Mouse (Mus musculus) neural tube, embryonic 13.5 days (tissue): ENCODE data around the gene Snx29. TPM values are rescaled to one million over a fixed set of nuclear protein-coding genes. Genes with fewer than 3 reads are reported as not detected.
"Not testable (repeated sequence)": the region's sequence is repeated elsewhere in the genome, so short reads cannot be mapped to it uniquely, and the experiment has no call there.

Experiments used
- ATAC-seq: fragments of 200-750 bp; cut with Nextera tagmentation; 2 replicates; pipeline ENCODE4 v1.8.0; 2017; ENCODE audit warnings: low read depth, mild to moderate bottlenecking, moderate TSS enrichment, moderate library complexity
- H3K27ac ChIP-seq: fragments of 300-500 bp; sonication (generic); replicated peaks from 2 replicates; pipeline ENCODE4 v1.5.1; 2015; ENCODE audit warnings: moderate library complexity, mild to moderate bottlenecking, inconsistent platforms
- H3K27me3 ChIP-seq: fragments of 300-500 bp; sonication (generic); 2 replicates; pipeline ENCODE4 v1.6.1; 2015; ENCODE audit warnings: mild to moderate bottlenecking, inconsistent platforms
- H3K36me3 ChIP-seq: fragments of 300-500 bp; sonication (generic); 2 replicates; pipeline ENCODE4 v1.6.1; 2015; ENCODE audit warnings: mild to moderate bottlenecking, inconsistent platforms
- H3K4me1 ChIP-seq: fragments of 300-500 bp; sonication (generic); replicated peaks from 2 replicates; pipeline ENCODE4 v1.6.1; 2015; ENCODE audit warnings: inconsistent platforms
- H3K4me2 ChIP-seq: fragments of 300-500 bp; sonication (generic); 2 replicates; pipeline ENCODE4 v1.6.1; 2015; ENCODE audit warnings: inconsistent platforms, mild to moderate bottlenecking, moderate library complexity
- H3K4me3 ChIP-seq: fragments of 300-500 bp; sonication (generic); 2 replicates; pipeline ENCODE4 v1.5.1; 2015; ENCODE audit warnings: mild to moderate bottlenecking, inconsistent platforms
- H3K9ac ChIP-seq: fragments of 300-500 bp; sonication (generic); 2 replicates; pipeline ENCODE4 v1.6.1; 2015; ENCODE audit warnings: moderate library complexity, mild to moderate bottlenecking, inconsistent platforms
- H3K9me3 ChIP-seq: fragments of 300-500 bp; sonication (generic); 2 replicates; pipeline ENCODE4 v1.6.1; 2016; ENCODE audit warnings: inconsistent platforms
- WGBS: fragments of 180-500 bp; shearing (Covaris S2); methylation state at CpG from one replicate; pipeline ENCODE4 v1.1.7; 2015; 5-methylcytosine and 5-hydroxymethylcytosine counted together
- polyA plus RNA-seq: library from polyadenylated mRNA; unstranded; fragments of >200 nt; fragmentation: Nextera tagmentation; extraction: Ambion mirVana; gene quantifications from 2 replicates; pipeline ENCODE4 v1.2.1, GENCODE M21; 2015

The Snx29 gene
- polyA plus RNA-seq, 1 experiment from 2014 or later = 17.2 TPM

DNA sequence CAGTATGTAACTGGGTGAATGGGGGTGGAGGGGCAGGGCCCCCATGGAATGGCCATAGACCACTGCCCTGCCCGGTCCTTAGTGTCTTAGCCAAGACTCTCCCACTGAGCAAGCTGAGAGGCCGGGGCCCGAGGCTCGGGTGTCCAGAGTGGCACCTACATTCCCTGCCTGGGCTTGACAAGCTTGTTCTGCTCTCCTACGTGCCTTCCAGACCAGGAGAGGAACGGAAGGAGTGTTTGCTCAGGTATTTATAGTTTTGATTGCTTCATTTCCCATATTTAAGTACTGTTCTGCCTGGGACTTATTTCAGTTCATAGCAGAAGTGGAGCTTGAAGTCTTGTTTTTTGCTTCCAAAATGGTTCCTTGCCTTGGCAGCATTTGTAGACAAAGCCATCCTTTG, 116.7 kb downstream of the Snx29 start:
- Histone ChIP-seq H3K36me3 (no peaks in the 10 kb centered on the region), H3K4me3 (no peak overlapping the region), H3K4me2 (no peak overlapping the region), H3K9me3 (no peaks in the 10 kb centered on the region), H3K4me1 (no peaks in the 10 kb centered on the region), H3K27ac (no peak overlapping the region), H3K9ac (no peak overlapping the region), H3K27me3 (no peaks in the 10 kb centered on the region)
- WGBS = 87% methylated on average over 6 of the region's 6 CpGs
- no peak for ATAC-seq

GRCm38 (mm10) chr16:11441616-11442015, 118.9 kb downstream of the Snx29 start:
- WGBS = 78% methylated on average over 4 of the region's 4 CpGs
- Histone ChIP-seq H3K36me3 (peaks cover 8% of the 10 kb centered on the region), H3K27me3 (no peaks in the 10 kb centered on the region), H3K4me3 (no peak overlapping the region), H3K27ac (no peak overlapping the region), H3K9me3 (no peaks in the 10 kb centered on the region), H3K9ac (no peak overlapping the region), H3K4me2 (no peak overlapping the region), H3K4me1 (0 out of 2 replicates have a peak, but pooled peaks cover 5% of the 10 kb centered on the region)
- ATAC-seq = no peak

DNA sequence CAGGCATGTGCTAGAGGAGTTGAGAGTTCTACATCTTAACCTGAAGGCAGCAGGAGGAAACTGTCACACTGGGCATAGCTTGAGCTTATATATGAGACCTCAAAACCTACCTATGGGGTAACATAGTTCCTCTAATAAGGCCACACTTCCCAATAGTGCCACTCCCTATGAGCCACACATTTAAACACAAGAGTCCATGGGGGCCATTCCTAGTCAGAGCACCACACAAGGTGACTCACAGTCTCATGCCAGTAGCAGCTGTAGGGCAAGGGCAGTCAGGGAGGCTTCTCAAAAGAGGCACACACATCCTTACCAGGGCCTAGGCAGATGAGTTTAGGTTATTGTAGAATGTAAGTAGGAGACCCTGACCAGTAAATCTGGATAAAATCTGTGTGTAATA, 119.8 kb downstream of the Snx29 start:
- no peaks in the 10 kb centered on the region for H3K27me3 ChIP-seq
- ATAC-seq = no peak
- H3K4me2 ChIP-seq = no peak overlapping the region
- H3K36me3 ChIP-seq = peaks cover 16% of the 10 kb centered on the region
- no peak overlapping the region for H3K9ac ChIP-seq
- 0 out of 2 replicates have a peak, but pooled peaks cover 5% of the 10 kb centered on the region for H3K4me1 ChIP-seq
- H3K4me3 ChIP-seq = no peak overlapping the region
- H3K27ac ChIP-seq = no peak overlapping the region
- no peaks in the 10 kb centered on the region for H3K9me3 ChIP-seq

- no peaks in the 10 kb centered on the region for H3K9me3 ChIP-seq
- H3K4me2 ChIP-seq = no peak overlapping the region
- peaks cover 32% of the 10 kb centered on the region for H3K36me3 ChIP-seq
- H3K27me3 ChIP-seq = no peaks in the 10 kb centered on the region
- H3K9ac ChIP-seq = no peak overlapping the region
- no peak overlapping the region for H3K27ac ChIP-seq
- H3K4me1 ChIP-seq = 0 out of 2 replicates have a peak, but pooled peaks cover 5% of the 10 kb centered on the region
- WGBS = 50% methylated on average over 1 of the region's 1 CpGs
- no peak for ATAC-seq
- H3K4me3 ChIP-seq = no peak overlapping the region
These were observed 121.9 kb downstream of the Snx29 start for GRCm38 (mm10) chr16:11444626-11445025.

GRCm38 (mm10) chr16:11446977-11447376, 124.3 kb downstream of the Snx29 start:
- Histone ChIP-seq H3K27me3 (no peaks in the 10 kb centered on the region), H3K4me2 (no peak overlapping the region), H3K27ac (no peak overlapping the region), H3K4me1 (0 out of 2 replicates have a peak, but pooled peaks cover 5% of the 10 kb centered on the region), H3K36me3 (peaks cover 44% of the 10 kb centered on the region), H3K9ac (no peak overlapping the region), H3K9me3 (no peaks in the 10 kb centered on the region), H3K4me3 (no peak overlapping the region)
- no peak for ATAC-seq
- 91% methylated on average over 4 of the region's 4 CpGs for WGBS

- Histone ChIP-seq H3K4me1 (0 out of 2 replicates have a peak, but pooled peaks cover 5% of the 10 kb centered on the region), H3K4me2 (no peak overlapping the region), H3K9ac (no peak overlapping the region), H3K4me3 (no peak overlapping the region), H3K9me3 (no peaks in the 10 kb centered on the region), H3K27ac (no peak overlapping the region), H3K36me3 (peaks cover 53% of the 10 kb centered on the region), H3K27me3 (no peaks in the 10 kb centered on the region)
- WGBS = 95% methylated on average over 5 of the region's 5 CpGs
- ATAC-seq = no peak
These were observed 125.2 kb downstream of the Snx29 start for GRCm38 (mm10) chr16:11447905-11448304.

DNA sequence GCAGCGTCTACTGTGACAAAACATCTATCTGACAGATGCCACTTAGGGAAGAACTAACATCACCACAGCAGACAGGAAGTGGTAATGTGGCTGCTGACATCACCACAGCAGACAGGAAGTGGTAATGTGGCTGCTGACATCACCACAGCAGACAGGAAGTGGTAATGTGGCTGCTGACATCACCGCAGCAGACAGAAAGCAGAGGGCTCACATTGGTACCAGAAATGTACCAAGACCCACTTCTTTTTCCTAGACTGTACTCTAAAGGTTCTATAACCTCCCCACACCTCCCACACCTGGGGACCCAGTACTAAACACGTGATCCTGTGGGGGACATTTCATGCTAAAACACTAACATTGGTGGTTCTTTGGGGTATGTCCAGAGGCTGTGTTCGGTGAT, 126.0 kb downstream of the Snx29 start:
- not testable (repeated sequence) for H3K27me3 ChIP-seq, H3K9me3 ChIP-seq, H3K4me1 ChIP-seq, H3K9ac ChIP-seq, H3K27ac ChIP-seq, H3K4me2 ChIP-seq, ATAC-seq, H3K4me3 ChIP-seq
- peaks cover 61% of the 10 kb centered on the region for H3K36me3 ChIP-seq
- WGBS = over 99% methylated on average over 4 of the region's 4 CpGs

- Histone ChIP-seq H3K27ac (no peak overlapping the region), H3K9me3 (no peaks in the 10 kb centered on the region; the same call in 1 of the 2 replicates), H3K9ac (no peak overlapping the region), H3K36me3 (peaks cover 67% of the 10 kb centered on the region), H3K4me3 (no peak overlapping the region), H3K27me3 (no peaks in the 10 kb centered on the region), H3K4me2 (no peak overlapping the region), H3K4me1 (0 out of 2 replicates have a peak, but pooled peaks cover 5% of the 10 kb centered on the region)
- no peak for ATAC-seq
- WGBS = 90% methylated on average over 4 of the region's 4 CpGs
These were observed 126.6 kb downstream of the Snx29 start for GRCm38 (mm10) chr16:11449344-11449743.

DNA sequence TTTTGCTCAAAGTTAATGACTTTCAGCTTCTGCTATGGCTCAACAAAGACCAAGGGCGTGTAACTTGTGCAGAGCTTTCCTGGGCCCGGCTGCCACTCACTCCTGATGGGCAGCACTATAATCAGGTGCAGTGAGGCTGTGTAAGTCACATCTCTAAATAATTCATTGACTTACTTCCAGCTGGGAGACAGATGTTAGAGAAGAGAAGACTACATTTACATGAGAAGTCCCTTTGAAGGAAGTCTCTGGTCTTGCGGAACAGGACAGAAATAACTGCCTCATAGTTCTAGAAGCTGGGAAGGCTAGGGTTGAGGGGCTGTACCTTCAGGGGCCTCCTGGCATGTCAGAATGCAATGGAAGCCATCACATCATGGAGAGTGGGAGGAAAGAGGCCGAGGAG, 127.9 kb downstream of the Snx29 start:
- H3K27ac ChIP-seq = no peak overlapping the region
- no peak overlapping the region for H3K9ac ChIP-seq
- no peaks in the 10 kb centered on the region for H3K4me1 ChIP-seq
- no peaks in the 10 kb centered on the region; the same call in 1 of the 2 replicates for H3K9me3 ChIP-seq
- no peak overlapping the region for H3K4me3 ChIP-seq
- 84% methylated on average over 4 of the region's 4 CpGs for WGBS
- no peak for ATAC-seq
- H3K27me3 ChIP-seq = no peaks in the 10 kb centered on the region
- no peak overlapping the region for H3K4me2 ChIP-seq
- peaks cover 76% of the 10 kb centered on the region for H3K36me3 ChIP-seq

DNA sequence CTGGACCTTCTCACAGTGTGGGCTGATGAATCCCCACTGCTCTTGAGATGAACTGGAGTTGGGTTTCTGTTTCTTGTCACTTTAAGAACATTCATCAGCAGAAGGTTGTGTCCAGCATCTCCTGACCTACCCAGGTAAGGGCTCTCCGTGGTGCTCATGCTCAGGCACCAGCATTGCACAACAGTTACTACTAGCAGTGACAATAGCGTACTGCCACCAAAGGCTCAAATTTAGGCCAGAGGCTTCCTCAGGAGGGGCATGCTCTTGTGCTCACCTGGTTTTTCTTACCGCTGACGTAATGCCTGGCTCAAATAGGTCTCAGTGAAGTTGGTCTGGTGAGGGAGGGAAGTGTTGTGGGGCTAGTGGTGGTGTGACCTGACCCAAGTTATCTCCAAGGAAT, 132.2 kb downstream of the Snx29 start:
- Histone ChIP-seq H3K9ac (no peak overlapping the region), H3K36me3 (peaks cover 56% of the 10 kb centered on the region), H3K4me2 (no peak overlapping the region), H3K9me3 (no peaks in the 10 kb centered on the region; the same call in 1 of the 2 replicates), H3K27me3 (no peaks in the 10 kb centered on the region), H3K27ac (no peak overlapping the region), H3K4me1 (peaks cover 5% of the 10 kb centered on the region; the same call in 1 of the 2 replicates), H3K4me3 (no peak overlapping the region)
- 95% methylated on average over 4 of the region's 4 CpGs for WGBS
- ATAC-seq = no peak

DNA sequence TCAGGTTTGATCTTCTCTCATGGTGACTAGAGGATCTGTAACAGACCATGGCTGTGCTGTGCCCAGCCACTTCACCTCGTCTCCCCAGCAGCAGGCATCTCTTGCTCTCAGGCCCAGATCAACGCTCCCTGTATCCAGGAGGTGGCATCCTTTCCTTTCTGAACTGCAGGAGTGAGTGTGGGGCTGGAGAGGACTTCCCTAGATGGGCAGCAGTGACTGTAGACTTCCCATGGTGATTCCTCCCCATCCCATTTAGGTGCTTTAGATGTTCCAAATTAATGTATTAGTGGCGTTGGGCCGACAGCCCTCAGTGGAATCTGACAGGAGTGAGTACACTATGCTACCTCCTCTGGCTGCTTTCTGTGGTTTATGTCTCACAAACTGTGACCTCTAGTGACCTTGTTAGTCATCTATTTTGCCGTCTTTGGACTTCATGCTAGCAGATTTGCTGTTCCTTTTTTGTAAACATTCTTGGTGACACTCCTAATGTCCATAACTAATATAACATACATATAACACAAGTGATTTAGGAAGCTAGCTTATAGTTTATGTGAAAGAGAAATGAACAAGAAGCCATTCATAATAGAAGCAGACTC, 132.9 kb downstream of the Snx29 start:
- H3K4me1 ChIP-seq = peaks cover 5% of the 10 kb centered on the region; the same call in 1 of the 2 replicates
- H3K4me2 ChIP-seq = no peak overlapping the region
- WGBS = 85% methylated on average over 5 of the region's 5 CpGs
- H3K27ac ChIP-seq = no peak overlapping the region
- H3K9me3 ChIP-seq = no peaks in the 10 kb centered on the region; the same call in 1 of the 2 replicates
- no peak for ATAC-seq
- peaks cover 56% of the 10 kb centered on the region for H3K36me3 ChIP-seq
- H3K9ac ChIP-seq = no peak overlapping the region
- no peak overlapping the region for H3K4me3 ChIP-seq
- H3K27me3 ChIP-seq = no peaks in the 10 kb centered on the region

- Histone ChIP-seq H3K4me2 (no peak overlapping the region), H3K36me3 (peaks cover 51% of the 10 kb centered on the region), H3K9me3 (no peaks in the 10 kb centered on the region; the same call in 1 of the 2 replicates), H3K4me1 (peaks cover 5% of the 10 kb centered on the region; the same call in 1 of the 2 replicates), H3K9ac (no peak overlapping the region), H3K4me3 (no peak overlapping the region), H3K27me3 (no peaks in the 10 kb centered on the region), H3K27ac (no peak overlapping the region)
- ATAC-seq = no peak
- 85% methylated on average over 5 of the region's 5 CpGs for WGBS
These were observed 133.5 kb downstream of the Snx29 start for GRCm38 (mm10) chr16:11456141-11456645.

- 95% methylated on average over 5 of the region's 5 CpGs for WGBS
These were observed 134.4 kb downstream of the Snx29 start for GRCm38 (mm10) chr16:11457136-11457535.

More at GRCm38 (mm10) chr16:11457136-11457535, 134.4 kb downstream of the Snx29 start:
- Histone ChIP-seq H3K9me3 (no peaks in the 10 kb centered on the region; the same call in 1 of the 2 replicates), H3K4me2 (no peak overlapping the region), H3K27ac (no peak overlapping the region), H3K27me3 (no peaks in the 10 kb centered on the region), H3K4me3 (no peak overlapping the region), H3K9ac (no peak overlapping the region), H3K4me1 (peaks cover 5% of the 10 kb centered on the region; the same call in 1 of the 2 replicates), H3K36me3 (peaks cover 42% of the 10 kb centered on the region)
- ATAC-seq = no peak
